Mouse (Mus musculus) brain, embryonic 14.5 days (tissue): Measurements from ENCODE around the gene Hsdl1. TPM values are rescaled to one million over a fixed set of nuclear protein-coding genes. Genes with fewer than 3 reads are reported as not detected.

ENCODE experiments used
- DNase-seq: peaks from one replicate; pipeline ENCODE4 v3.0.0-alpha.2; 2011; ENCODE audit warnings: low read depth
- CTCF ChIP-seq: fragments of 200-500 bp; IDR thresholded peaks from 2 replicates; pipeline ENCODE4 v1.5.1; 2012; ENCODE audit warnings: inconsistent platforms, mild to moderate bottlenecking, moderate library complexity, borderline replicate concordance; ENCODE audit not compliant: insufficient read depth, insufficient read length; ENCODE audit errors: extremely low read depth
- POLR2A ChIP-seq: fragments of 200-500 bp; IDR thresholded peaks from 2 replicates; pipeline ENCODE4 v1.6.1; 2012; ENCODE audit warnings: mild to moderate bottlenecking, inconsistent platforms, borderline replicate concordance; ENCODE audit not compliant: poor library complexity, insufficient read depth, insufficient read length, severe bottlenecking; ENCODE audit errors: extremely low read depth
- polyA plus RNA-seq: library from polyadenylated mRNA; depleted of rRNA; stranded (reverse); fragments of >200 nt; gene quantifications from 2 replicates; pipeline ENCODE4 v1.2.3, GENCODE M21; 2012

Hsdl1 gene
- polyA plus RNA-seq, 1 experiment = 101 TPM

DNA sequence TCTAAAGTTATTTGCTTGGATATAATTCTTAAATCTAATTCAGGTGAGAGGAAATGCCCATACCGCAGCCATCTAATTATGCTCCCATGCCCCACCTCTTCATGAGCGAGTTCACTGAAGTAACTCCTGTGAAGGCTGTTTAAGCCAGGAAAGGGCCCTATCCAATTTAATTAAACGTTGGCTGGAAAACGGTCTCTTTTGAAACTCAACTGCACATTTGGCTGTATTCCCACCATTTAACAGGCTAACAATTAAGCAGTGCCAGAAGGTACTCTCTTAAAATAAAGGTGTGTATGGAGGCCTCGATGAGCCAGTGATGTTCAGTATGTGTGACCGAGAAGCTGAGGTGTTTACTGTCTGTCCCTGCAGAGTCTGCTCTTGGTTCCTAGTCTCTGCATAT lies 19.1 kb downstream of the Hsdl1 start:
- DNase-seq = peak; percentile 69
- no peak for TF ChIP-seq CTCF
- TF ChIP-seq POLR2A = no peak

DNA sequence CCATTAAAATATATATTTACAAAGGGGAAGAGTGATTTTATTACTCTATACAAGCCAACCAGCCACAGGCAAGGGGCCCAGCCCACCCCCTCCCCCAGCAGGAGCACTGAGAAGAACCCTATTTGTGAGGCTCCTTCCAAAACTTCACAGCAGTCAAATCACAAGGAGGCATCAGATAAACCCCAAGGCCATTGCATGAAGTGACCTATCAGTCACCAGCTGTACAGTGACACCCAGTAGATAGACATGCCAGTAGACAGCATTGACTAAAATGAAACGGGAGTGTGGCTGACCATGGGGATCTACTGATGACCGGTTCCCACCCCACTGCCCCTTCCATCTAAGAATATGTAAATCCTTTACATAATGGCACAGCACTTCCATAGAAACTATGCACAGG lies 22.0 kb downstream of the Hsdl1 start:
- TF ChIP-seq POLR2A (no peak), CTCF (no peak)
- DNase-seq = no peak

DNA sequence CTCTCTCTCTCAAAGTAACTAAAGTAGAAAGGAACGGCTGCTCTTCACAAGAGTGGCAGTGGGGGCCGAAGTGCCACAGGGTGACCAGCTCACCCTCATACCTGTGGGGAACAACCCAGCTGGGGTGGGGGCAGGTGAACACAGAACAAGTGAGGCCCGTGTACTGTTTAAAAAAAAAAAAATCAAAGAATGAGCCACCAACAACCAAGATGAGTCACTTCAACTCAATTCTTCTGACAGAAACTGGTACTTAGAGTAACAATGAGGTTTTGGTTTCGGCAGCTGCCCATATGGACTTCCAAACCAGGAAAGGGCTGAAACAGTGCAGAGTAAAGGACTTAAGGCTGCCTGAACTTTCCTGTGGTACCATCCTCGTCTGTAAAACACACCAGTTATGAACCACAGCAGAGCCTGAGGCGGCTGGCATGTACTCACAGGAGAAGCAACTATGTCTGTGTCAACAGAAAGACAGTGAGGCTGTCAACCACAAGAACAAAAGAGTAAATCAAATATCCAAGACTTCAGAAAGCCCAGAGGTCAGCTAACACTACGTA lies 26.3 kb downstream of the Hsdl1 start:
- no peak for DNase-seq
- TF ChIP-seq CTCF (no peak), POLR2A (no peak)

DNA sequence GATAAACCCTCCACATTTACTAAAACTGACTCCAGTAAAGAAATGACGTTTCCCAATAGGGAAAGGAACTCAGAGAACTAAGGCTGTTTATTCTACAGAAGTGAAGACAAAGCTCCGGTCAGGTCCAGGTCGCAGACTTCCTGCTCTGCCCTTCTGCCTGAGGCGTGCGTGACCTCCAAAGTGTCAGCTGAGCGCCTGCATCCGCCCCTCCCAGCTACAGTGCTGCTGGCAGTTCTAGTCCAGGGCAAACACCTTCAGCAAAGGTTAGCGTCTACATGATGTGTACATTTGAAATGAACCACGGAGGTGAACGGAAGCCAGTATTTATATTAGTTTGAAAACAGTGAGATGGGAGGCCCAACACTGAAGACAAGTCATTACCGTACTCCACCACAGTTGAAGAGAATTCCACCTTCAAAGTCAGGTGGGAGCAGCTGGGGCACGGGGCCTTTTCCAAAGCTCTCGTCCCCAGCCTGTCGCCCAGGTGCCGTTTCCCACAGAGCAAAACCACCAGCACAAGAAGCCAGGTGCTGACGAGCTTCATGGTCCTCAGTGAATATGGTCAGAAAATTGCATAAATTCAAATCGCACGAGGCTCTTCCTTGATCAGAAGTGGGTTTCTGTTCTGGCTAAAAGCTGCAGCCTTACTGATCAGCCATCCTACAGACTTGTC lies 27.8 kb downstream of the Hsdl1 start:
- no peak for DNase-seq
- TF ChIP-seq CTCF (no peak), POLR2A (no peak)

DNA sequence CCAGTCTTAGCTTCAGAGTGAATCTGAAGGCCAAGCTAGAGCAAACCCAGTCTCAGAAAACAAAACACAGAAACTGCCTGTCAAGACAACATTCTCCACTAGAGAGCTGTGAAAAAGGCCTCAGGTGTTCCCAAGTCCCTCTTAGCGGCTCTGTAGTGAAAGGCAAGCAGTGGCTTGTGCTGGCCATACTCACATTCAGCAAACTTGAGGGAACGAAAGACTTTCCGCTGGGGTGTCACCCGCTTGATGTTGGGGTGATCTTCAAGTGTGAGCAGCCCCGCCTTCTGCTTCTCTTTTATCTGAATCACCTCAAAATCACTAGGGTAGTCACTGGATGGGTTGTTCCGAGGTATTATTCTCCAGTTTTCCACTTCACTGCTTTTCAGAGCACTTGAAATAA lies 29.2 kb downstream of the Hsdl1 start:
- no peak for DNase-seq
- TF ChIP-seq CTCF (no peak), POLR2A (no peak)

DNA sequence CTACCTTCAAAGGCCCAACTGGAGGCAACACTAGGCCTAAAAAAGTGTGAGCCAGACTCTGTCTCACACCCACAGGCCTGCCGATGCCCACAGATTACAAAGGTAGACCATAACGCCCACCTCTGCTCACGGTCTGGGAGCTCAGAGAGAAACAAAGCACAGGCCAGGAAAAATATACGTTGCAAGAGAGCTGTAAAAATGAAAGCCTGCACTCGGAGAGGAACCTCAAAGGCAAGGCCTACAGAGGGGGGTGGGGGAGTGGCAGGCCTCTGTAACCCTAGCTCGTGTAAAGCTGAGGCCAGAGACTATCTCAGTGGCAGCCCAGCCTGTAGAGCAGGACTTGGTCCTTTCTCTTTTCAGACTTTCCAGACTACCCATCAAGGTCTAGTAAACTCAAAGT lies 29.8 kb downstream of the Hsdl1 start:
- DNase-seq = no peak
- TF ChIP-seq POLR2A (no peak), CTCF (no peak)

DNA sequence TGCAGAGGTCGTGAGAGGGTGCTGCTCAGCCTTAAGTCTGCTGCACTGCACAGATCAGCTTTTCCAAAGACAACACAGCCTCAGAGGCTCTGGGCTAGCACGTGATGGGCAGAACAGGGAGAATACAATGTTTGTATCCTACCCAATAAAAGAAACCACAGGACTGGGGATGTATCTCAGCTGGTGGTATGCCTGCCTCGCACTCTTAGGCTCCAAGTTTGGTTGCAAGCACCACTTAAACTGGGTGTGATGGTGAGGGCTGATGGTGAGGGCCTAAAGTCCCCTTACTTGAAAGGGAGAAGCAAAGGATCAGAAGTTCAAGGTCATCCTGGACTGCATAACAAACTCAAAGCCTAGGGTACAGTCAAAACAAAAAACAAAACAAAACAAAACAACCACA lies 30.4 kb downstream of the Hsdl1 start:
- no peak for DNase-seq
- TF ChIP-seq POLR2A (no peak), CTCF (no peak)

DNA sequence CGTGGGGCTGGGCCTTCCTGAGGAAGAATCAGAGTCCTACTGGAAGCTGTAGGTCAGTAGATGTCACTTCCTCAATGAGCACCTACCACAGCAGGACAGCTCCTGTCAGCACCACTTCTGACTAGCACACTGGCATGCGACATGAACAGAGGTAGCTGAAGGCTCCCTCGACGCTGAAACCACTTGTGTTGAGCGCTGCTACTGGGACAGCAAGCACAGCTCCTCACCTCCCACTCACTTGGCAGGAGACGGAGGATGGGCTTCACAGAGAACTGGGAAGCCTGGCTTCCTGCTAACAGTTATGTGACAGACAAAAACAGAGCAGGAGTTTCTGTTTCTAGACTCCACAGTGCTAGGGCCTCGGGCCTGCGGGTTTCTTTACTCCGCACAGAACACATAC lies 43.0 kb downstream of the Hsdl1 start:
- DNase-seq = no peak
- TF ChIP-seq CTCF (no peak), POLR2A (no peak)

DNA sequence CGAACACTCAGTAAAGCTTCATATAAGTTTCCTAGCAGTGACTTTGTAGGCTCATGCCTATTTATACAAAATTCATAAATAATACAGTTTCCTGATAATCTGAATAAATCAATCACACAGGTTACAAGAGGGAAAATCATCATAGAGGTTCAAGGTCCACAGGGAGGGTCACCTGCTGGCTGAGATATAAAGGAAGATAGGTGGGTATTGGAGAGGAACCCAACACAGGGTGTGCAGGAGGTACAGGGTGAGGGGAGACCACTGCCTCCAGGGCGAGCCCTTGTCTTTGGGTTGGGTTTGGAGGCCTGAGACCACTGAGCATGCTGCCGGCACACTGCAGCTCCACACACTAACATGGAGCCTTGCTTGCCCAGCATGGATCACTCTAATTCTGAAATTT lies 43.6 kb downstream of the Hsdl1 start:
- TF ChIP-seq POLR2A (no peak), CTCF (no peak)
- no peak for DNase-seq

DNA sequence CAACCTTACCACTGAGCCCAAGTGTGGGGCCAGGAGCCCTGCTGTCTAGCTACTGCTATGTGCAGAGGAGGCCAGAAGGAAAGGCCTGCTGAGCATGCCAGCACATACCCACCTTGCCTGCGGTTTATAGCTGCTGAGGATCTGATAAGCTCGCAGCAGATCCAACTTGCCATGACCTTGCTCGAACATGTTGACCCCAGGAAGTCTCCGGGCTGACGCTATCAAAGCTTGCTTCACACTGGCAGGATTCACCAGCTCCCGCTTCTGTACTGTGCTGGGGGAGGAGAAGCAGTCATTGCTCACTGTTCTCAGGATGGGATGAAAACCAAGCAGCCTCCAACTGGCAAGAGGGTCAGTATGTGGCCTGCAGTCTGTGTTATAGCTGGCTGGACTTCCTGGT lies 44.0 kb downstream of the Hsdl1 start:
- TF ChIP-seq CTCF = no peak
- TF ChIP-seq POLR2A = no peak
- DNase-seq = no peak

DNA sequence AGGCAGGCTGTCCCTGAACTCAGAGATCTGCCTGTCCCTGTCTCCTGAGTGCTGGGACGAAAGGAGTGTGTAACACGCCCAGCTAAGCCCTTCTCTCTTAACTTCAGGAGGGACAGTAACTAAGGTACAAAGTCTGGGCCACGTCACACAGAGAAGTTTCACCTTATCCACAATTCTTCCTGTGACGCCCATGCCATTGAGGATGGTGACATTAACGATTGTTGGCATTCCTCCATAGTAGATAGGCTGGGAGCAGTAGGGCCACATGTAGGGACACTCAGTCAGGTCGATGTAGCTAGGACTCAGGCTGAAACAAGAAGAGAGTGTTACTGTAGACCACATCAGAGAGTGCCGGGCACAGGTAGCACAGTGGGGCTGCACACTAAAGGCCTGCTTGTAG lies 46.2 kb downstream of the Hsdl1 start:
- TF ChIP-seq POLR2A (no peak), CTCF (no peak)
- DNase-seq = no peak

DNA sequence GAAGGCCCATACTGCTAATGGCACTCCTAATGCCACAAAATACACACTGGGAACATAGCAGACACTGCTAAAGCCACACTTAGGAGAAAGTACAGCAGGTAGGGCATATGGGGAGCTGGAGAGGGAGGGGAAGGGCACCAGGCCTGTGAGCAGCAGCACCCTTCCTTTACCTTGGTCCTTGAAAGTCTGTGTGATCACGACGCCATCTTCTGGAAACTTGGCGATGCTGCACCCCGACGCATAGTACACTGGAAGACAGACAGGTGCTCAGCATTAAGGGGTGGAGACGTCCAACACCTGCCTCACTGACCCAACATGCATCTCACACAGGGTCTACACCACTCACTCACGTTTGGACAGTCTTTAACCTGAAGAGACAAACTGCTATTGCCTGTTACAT lies 54.9 kb downstream of the Hsdl1 start:
- no peak for TF ChIP-seq POLR2A
- TF ChIP-seq CTCF = peak; percentile 59
- DNase-seq = peak; percentile 41

DNA sequence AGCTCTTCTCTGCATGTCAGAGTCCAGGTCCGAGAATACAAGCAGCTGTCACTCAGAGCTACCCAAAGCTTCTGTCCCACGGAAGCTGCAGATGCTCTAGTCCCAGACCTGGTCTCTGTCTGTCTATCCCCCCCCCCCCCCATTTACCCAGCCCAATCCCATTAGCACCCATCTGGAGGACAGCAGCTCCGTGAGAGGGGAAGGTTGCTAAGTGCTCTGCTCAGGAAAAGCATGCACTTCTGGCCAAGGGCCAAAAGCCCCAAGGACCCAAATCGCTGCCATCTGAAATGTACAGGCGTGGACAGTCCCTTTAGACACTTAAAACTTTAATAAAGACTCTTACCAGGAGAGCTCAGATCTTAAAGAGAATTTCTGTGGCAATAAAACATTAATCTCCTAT lies 58.3 kb downstream of the Hsdl1 start:
- peak; percentile 56 for DNase-seq
- TF ChIP-seq POLR2A (no peak), CTCF (no peak)

DNA sequence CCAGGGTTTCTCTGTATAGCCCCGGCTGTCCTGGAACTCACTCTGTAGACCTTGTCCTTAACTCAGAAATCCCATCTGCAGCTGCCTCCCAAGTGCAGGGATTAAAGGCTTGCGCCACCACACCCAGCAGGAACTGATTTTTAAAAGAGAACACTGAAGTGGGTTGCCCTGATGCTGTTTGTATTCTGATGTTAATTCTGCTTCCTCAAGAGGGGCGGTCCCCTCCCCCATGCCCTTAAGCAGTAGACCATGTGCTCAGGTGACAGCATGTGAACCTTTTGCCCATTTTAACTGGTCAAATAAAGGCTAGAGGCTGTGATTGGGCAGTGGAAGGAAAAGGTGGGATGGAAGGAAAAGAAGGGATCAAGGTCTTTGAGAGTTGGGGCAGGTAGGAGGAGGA lies 59.2 kb downstream of the Hsdl1 start:
- TF ChIP-seq POLR2A = no peak
- no peak for TF ChIP-seq CTCF
- peak; percentile 30 for DNase-seq
